Comparison of ENCODE assay signal across 8 mouse cellular contexts in genomic region chr1:133135808-133136207, GRCm38 (mm10). TPM values are rescaled to one million over a fixed set of nuclear protein-coding genes. Genes with fewer than 3 reads are reported as not detected.
DNase-seq lines count a peak whose midpoint lies in the region; ATAC-seq and TF ChIP-seq lines count a peak whose summit lies in the region.

No protein-coding gene starts in this region.

- H3K9ac ChIP-seq in heart, embryonic 15.5 days = no peak overlapping the region
- no peak overlapping the region for H3K9ac ChIP-seq in hindbrain, embryonic 16.5 days (ENCODE audit: low read depth, low read length)
- H3K9ac ChIP-seq in midbrain, embryonic 16.5 days (ENCODE audit: low read depth, low read length) = no peak overlapping the region

- H3K4me1 ChIP-seq in heart, embryonic 15.5 days (replicated peaks) = peaks cover 31% of the 10 kb centered on the region
- H3K4me1 ChIP-seq in bone marrow macrophage, adult 2 months (ENCODE audit: control insufficient read depth, insufficient read depth, low read length) = peaks cover 8% of the 10 kb centered on the region
- H3K4me1 ChIP-seq in hindbrain, embryonic 16.5 days (ENCODE audit: control insufficient read depth, insufficient read depth, low read depth, low read length) = peaks cover 35% of the 10 kb centered on the region
- H3K4me1 ChIP-seq in midbrain, embryonic 16.5 days (ENCODE audit: control insufficient read depth, insufficient read depth, low read length) = peaks cover 39% of the 10 kb centered on the region

- TF ChIP-seq CTCF in bone marrow macrophage, adult 2 months (IDR thresholded peaks at IDR 0.05; ENCODE audit: low read depth, low read length) = no peak

- peaks cover 44% of the 10 kb centered on the region for H3K36me3 ChIP-seq in heart, embryonic 15.5 days
- peaks cover 12% of the 10 kb centered on the region for H3K36me3 ChIP-seq in hindbrain, embryonic 16.5 days (ENCODE audit: control insufficient read depth, insufficient read depth, low read length)
- H3K36me3 ChIP-seq in midbrain, embryonic 16.5 days (ENCODE audit: control insufficient read depth, insufficient read depth, low read length) = peaks cover 16% of the 10 kb centered on the region

- no peak for ATAC-seq in heart, embryonic 15.5 days (replicated peaks; ENCODE audit: insufficient number of reproducible peaks, insufficient read depth, low FRiP score, low read depth)
- ATAC-seq in hindbrain, embryonic 16.5 days = no peak
- ATAC-seq in midbrain, embryonic 16.5 days = no peak

- WGBS in heart, embryonic 15.5 days = 50% methylated on average over 5 of the region's 5 CpGs
- 54% methylated on average over 5 of the region's 5 CpGs for WGBS in hindbrain, embryonic 16.5 days
- WGBS in midbrain, embryonic 16.5 days = 60% methylated on average over 5 of the region's 5 CpGs

- TF ChIP-seq POLR2A in bone marrow macrophage, adult 2 months (IDR thresholded peaks at IDR 0.05; ENCODE audit: borderline replicate concordance, low read depth, low read length) = no peak

- peak overlapping the region; percentile 82 for H3K4me3 ChIP-seq in heart, embryonic 15.5 days
- peak overlapping the region; percentile 54 for H3K4me3 ChIP-seq in bone marrow macrophage, adult 2 months (ENCODE audit: insufficient read depth, low read length)
- H3K4me3 ChIP-seq in hindbrain, embryonic 16.5 days (ENCODE audit: low read length) = no peak overlapping the region
- H3K4me3 ChIP-seq in midbrain, embryonic 16.5 days (ENCODE audit: low read depth, low read length) = peak overlapping the region; percentile 13; the same call in 1 of the 2 replicates

- H3K9me3 ChIP-seq in heart, embryonic 15.5 days (replicated peaks) = no peaks in the 10 kb centered on the region
- H3K9me3 ChIP-seq in hindbrain, embryonic 16.5 days (ENCODE audit: control insufficient read depth, low read length) = no peaks in the 10 kb centered on the region
- H3K9me3 ChIP-seq in midbrain, embryonic 16.5 days (replicated peaks; ENCODE audit: control insufficient read depth, low read length, poor library complexity, severe bottlenecking) = no peaks in the 10 kb centered on the region

- peak overlapping the region; percentile 96 for H3K4me2 ChIP-seq in heart, embryonic 15.5 days
- H3K4me2 ChIP-seq in hindbrain, embryonic 16.5 days (ENCODE audit: low read length) = peak overlapping the region; percentile 88
- H3K4me2 ChIP-seq in midbrain, embryonic 16.5 days (ENCODE audit: low read length) = peak overlapping the region; percentile 100

- H3K27ac ChIP-seq in heart, embryonic 15.5 days = no peak overlapping the region
- no peak overlapping the region for H3K27ac ChIP-seq in bone marrow macrophage, adult 2 months (ENCODE audit: insufficient read depth, low read depth, low read length)
- H3K27ac ChIP-seq in hindbrain, embryonic 16.5 days (ENCODE audit: low read depth, low read length) = no peak overlapping the region
- H3K27ac ChIP-seq in midbrain, embryonic 16.5 days (ENCODE audit: low read length) = no peak overlapping the region

- no peaks in the 10 kb centered on the region for H3K27me3 ChIP-seq in heart, embryonic 15.5 days
- no peaks in the 10 kb centered on the region for H3K27me3 ChIP-seq in hindbrain, embryonic 16.5 days (replicated peaks; ENCODE audit: control insufficient read depth, insufficient read depth, low read length)
- no peaks in the 10 kb centered on the region for H3K27me3 ChIP-seq in midbrain, embryonic 16.5 days (ENCODE audit: control insufficient read depth, insufficient read depth, low read depth, low read length)

- no peak for DNase-seq in heart, adult 9 months (ENCODE audit: low spot score in 2 of 2)
- DNase-seq in thymus, postnatal 10 days (ENCODE audit: low spot score in 2 of 2) = no peak
- no peak for DNase-seq in gastrocnemius, postnatal 10 days
- DNase-seq in thymus, adult 18-20 months = no peak

RNA-seq across cellular contexts. Expression of gene Ppp1r15b, which starts 4.9 kb away (rescaled TPM):
- polyA plus RNA-seq in heart, embryonic 15.5 days (2015; fragmentation: Nextera tagmentation; extraction: Ambion mirVana) = 20.2 and 24.3 TPM in 2 replicates
- 36.1 and 37.4 TPM in 2 replicates for polyA plus RNA-seq in bone marrow macrophage, adult 2 months (2012; ENCODE audit: insufficient read depth, insufficient read length, missing spikeins)
- 22.2 and 29.1 TPM in 2 replicates for polyA plus RNA-seq in hindbrain, embryonic 16.5 days (2015; fragmentation: Nextera tagmentation; extraction: Ambion mirVana)
- polyA plus RNA-seq in midbrain, embryonic 16.5 days (2015; fragmentation: Nextera tagmentation; extraction: Ambion mirVana) = 27.7 and 30.7 TPM in 2 replicates
- total RNA-seq in gastrocnemius, postnatal 10 days (2021) = 10 to 100 TPM; 28.6 to 36.3 TPM

RNA-seq across cellular contexts. Expression of gene Plekha6, which starts 28.2 kb away (rescaled TPM):
- polyA plus RNA-seq in heart, embryonic 15.5 days (2015; fragmentation: Nextera tagmentation; extraction: Ambion mirVana) = 12.2 and 13.8 TPM in 2 replicates
- not detected in 2 replicates for polyA plus RNA-seq in bone marrow macrophage, adult 2 months (2012; ENCODE audit: insufficient read depth, insufficient read length, missing spikeins)
- 15.0 TPM in 2 replicates for polyA plus RNA-seq in hindbrain, embryonic 16.5 days (2015; fragmentation: Nextera tagmentation; extraction: Ambion mirVana)
- 17.3 and 22.2 TPM in 2 replicates for polyA plus RNA-seq in midbrain, embryonic 16.5 days (2015; fragmentation: Nextera tagmentation; extraction: Ambion mirVana)
- 10 to 100 TPM; 17.2 to 23.3 TPM for total RNA-seq in gastrocnemius, postnatal 10 days (2021)

Comparison
In these comparisons a context has a peak if more than half of its experiments do, and no peak if none do; other contexts are left out.
1. RNA of gene Plekha6, which starts 28.2 kb away (polyA plus RNA-seq): 17.3 to 22.2 TPM in midbrain, embryonic 16.5 days, 15.0 TPM in hindbrain, embryonic 16.5 days and 12.2 to 13.8 TPM in heart, embryonic 15.5 days; not detected in bone marrow macrophage, adult 2 months; every median in the first group is over 10 times any median in the second.
2. Peak in every context shown above with its lines, with median percentiles within 50 percentile points of each other: H3K4me2 ChIP-seq.